Mouse (Mus musculus): ENCODE data around the gene Glt28d2. TPM values are rescaled to one million over a fixed set of nuclear protein-coding genes. Genes with fewer than 3 reads are reported as not detected.

Glt28d2 gene
- polyA plus RNA-seq, 1 experiment from 2014 or later = 0.13 TPM

Other genes with a start within 250 kb of the Glt28d2 start
- gene Fam160a1, start 70.2 kb downstream of the Glt28d2 start, polyA plus RNA-seq (2015; fragmentation: Nextera tagmentation; extraction: Ambion mirVana) = 0.21 and 0.45 TPM in 2 replicates
- 0.40 and 0.73 TPM in 2 replicates for gene Gm37240, start within 50 bp of the Glt28d2 start, polyA plus RNA-seq (2015; fragmentation: Nextera tagmentation; extraction: Ambion mirVana)
- gene Sh3d19, start 83.6 kb upstream of the Glt28d2 start, polyA plus RNA-seq (2015; fragmentation: Nextera tagmentation; extraction: Ambion mirVana) = 15.4 and 15.6 TPM in 2 replicates
- gene Prss48, start 115.0 kb upstream of the Glt28d2 start, polyA plus RNA-seq (2015; fragmentation: Nextera tagmentation; extraction: Ambion mirVana) = not detected in 2 replicates